In the genomic region with DNA sequence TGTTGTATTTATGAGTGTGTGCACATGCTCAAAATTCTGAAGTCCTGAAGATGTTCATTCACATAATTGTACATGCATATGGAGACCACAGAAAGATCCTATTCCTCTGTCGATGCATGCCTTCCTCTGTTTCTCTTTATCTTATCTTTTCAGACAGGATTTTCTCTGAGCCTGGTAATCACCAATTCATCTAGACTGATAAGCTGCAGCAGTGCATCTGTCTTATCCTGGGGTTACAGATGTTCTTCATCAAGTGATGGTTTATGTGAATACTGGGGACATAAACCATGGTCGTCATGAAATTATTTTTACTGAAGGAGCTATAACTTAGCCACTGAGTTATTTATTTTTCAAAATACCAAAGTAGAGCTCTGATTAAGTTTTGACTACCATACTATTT, we compare ENCODE assay signal across 15 mouse cellular contexts.
"Had no signal": no experiment of that assay in that cellular context is flagged by ENCODE, and none has a peak within 500 bp of the region (broad histone marks: within the 10 kb centered on the region; RNA-seq: fewer than 3 reads in every experiment).

No protein-coding gene starts in this region.

- H3K9ac ChIP-seq: neural tube, embryonic 15.5 days; stomach, embryonic 15.5 days had no signal

- H3K9me3 ChIP-seq: neural tube, embryonic 15.5 days; stomach, embryonic 15.5 days had no signal

- H3K36me3 ChIP-seq: neural tube, embryonic 15.5 days; stomach, embryonic 15.5 days had no signal

- H3K4me1 ChIP-seq: neural tube, embryonic 15.5 days; stomach, embryonic 15.5 days had no signal

- H3K4me2 ChIP-seq: neural tube, embryonic 15.5 days; stomach, embryonic 15.5 days had no signal

- H3K27ac ChIP-seq: neural tube, embryonic 15.5 days; stomach, embryonic 15.5 days; stomach, postnatal 0 days had no signal

- H3K27me3 ChIP-seq: neural tube, embryonic 15.5 days; stomach, embryonic 15.5 days had no signal

- H3K4me3 ChIP-seq: neural tube, embryonic 15.5 days; stomach, embryonic 15.5 days had no signal

- DNase-seq: retina, postnatal 1 day; right cerebral cortex, adult 18-20 months; right cerebral cortex, postnatal 14 days; right cerebral cortex, postnatal 25 days; right cerebral cortex, postnatal 4 days; spleen, adult 18-20 months; thymus, adult 18-20 months; thymus, adult 2 months; thymus, postnatal 14 days; thymus, postnatal 25 days; thymus, postnatal 36 days; thymus, postnatal 4 days had no signal
